Mouse (Mus musculus) liver, adult 2 months (tissue): ENCODE data around the gene Adamts7. TPM values are rescaled to one million over a fixed set of nuclear protein-coding genes. Genes with fewer than 3 reads are reported as not detected.

Source experiments
- DNase-seq: peaks from one replicate; pipeline ENCODE4 v3.0.0-alpha.2; 2011; ENCODE audit warnings: low read depth, low spot score; ENCODE audit errors: extremely low read depth
- H3K27ac ChIP-seq: fragments of 200-500 bp; replicated peaks from 2 replicates; pipeline ENCODE4 v1.5.1; 2012; ENCODE audit warnings: low read depth, mild to moderate bottlenecking, control low read depth, inconsistent platforms, low read length; ENCODE audit not compliant: insufficient read depth
- H3K27me3 ChIP-seq: fragments of 200-500 bp; 2 replicates; pipeline ENCODE4 v1.6.1; 2012; ENCODE audit warnings: mild to moderate bottlenecking, moderate library complexity, low read length, inconsistent platforms; ENCODE audit not compliant: control insufficient read depth, insufficient read depth
- H3K36me3 ChIP-seq: fragments of 200-500 bp; 2 replicates; pipeline ENCODE4 v1.6.1; 2012; ENCODE audit warnings: low read length, inconsistent platforms; ENCODE audit not compliant: control insufficient read depth, insufficient read depth
- H3K4me1 ChIP-seq: fragments of 200-500 bp; 2 replicates; pipeline ENCODE4 v1.6.1; 2011; ENCODE audit warnings: low read length; ENCODE audit not compliant: control insufficient read depth, insufficient read depth
- H3K4me3 ChIP-seq: fragments of 200-500 bp; 2 replicates; pipeline ENCODE4 v1.5.1; 2011; ENCODE audit warnings: low read depth, mild to moderate bottlenecking, control low read depth, low read length, moderate library complexity; ENCODE audit not compliant: insufficient read depth
- H3K79me2 ChIP-seq: fragments of 200-500 bp; 2 replicates; pipeline ENCODE4 v1.6.1; 2012; ENCODE audit warnings: inconsistent platforms, mild to moderate bottlenecking, low read length, moderate library complexity; ENCODE audit not compliant: control insufficient read depth, insufficient read depth
- H3K9ac ChIP-seq: fragments of 200-500 bp; 2 replicates; pipeline ENCODE4 v1.6.1; 2012; ENCODE audit warnings: low read depth, mild to moderate bottlenecking, control low read depth, inconsistent platforms, low read length
- CTCF ChIP-seq: fragments of 200-500 bp; IDR thresholded peaks from 2 replicates; pipeline ENCODE4 v1.5.1; 2011; ENCODE audit warnings: low read depth, low read length, control low read depth
- POLR2A ChIP-seq: fragments of 200-500 bp; IDR thresholded peaks from 2 replicates; pipeline ENCODE4 v1.6.1; 2011; ENCODE audit warnings: low read length, control low read depth; ENCODE audit not compliant: insufficient read depth; ENCODE audit errors: extremely low read depth
- WGBS: fragments of 180-500 bp; shearing (Covaris S2); methylation state at CpG from one replicate; pipeline ENCODE4 v1.1.7; 2018; 5-methylcytosine and 5-hydroxymethylcytosine counted together
- polyA plus RNA-seq: library from polyadenylated mRNA; depleted of rRNA; stranded (reverse); fragments of >200 nt; gene quantifications from 2 replicates; pipeline ENCODE4 v1.2.3, GENCODE M21; 2012
- total RNA-seq: library from RNA; depleted of rRNA; stranded (reverse); fragments of >200 nt; gene quantifications from 2 replicates; pipeline ENCODE4 v1.2.3, GENCODE M21; 2014

Gene Adamts7
- total and polyA plus RNA-seq, 2 experiments, result 2.7 to 21.8 TPM

- no peaks in the 10 kb centered on the region for H3K79me2 ChIP-seq
- no peak for DNase-seq
- no peaks in the 10 kb centered on the region for H3K27me3 ChIP-seq
- H3K36me3 ChIP-seq, result no peaks in the 10 kb centered on the region
- H3K4me3 ChIP-seq, result no peak overlapping the region
- no peak overlapping the region for H3K9ac ChIP-seq
- no peaks in the 10 kb centered on the region for H3K4me1 ChIP-seq
- WGBS, result 87% methylated on average over 5 of the region's 5 CpGs
- TF ChIP-seq CTCF (no peak), POLR2A (no peak)
- no peak overlapping the region for H3K27ac ChIP-seq
These were observed 16.5 kb downstream of the Adamts7 start for GRCm38 (mm10) chr9:90179409-90179808.

GRCm38 (mm10) chr9:90181656-90182388, 19.0 kb downstream of the Adamts7 start:
- Histone ChIP-seq H3K79me2 (no peaks in the 10 kb centered on the region), H3K4me1 (no peaks in the 10 kb centered on the region), H3K4me3 (no peak overlapping the region), H3K36me3 (no peaks in the 10 kb centered on the region), H3K9ac (no peak overlapping the region), H3K27ac (no peak overlapping the region), H3K27me3 (no peaks in the 10 kb centered on the region)
- WGBS, result 95% methylated on average over 6 of the region's 6 CpGs
- no peak for DNase-seq
- TF ChIP-seq POLR2A (no peak), CTCF (no peak)

GRCm38 (mm10) chr9:90182636-90183421, 20.0 kb downstream of the Adamts7 start:
- Histone ChIP-seq H3K9ac (no peak overlapping the region), H3K4me1 (no peaks in the 10 kb centered on the region), H3K27ac (no peak overlapping the region), H3K79me2 (no peaks in the 10 kb centered on the region), H3K27me3 (no peaks in the 10 kb centered on the region), H3K36me3 (no peaks in the 10 kb centered on the region), H3K4me3 (no peak overlapping the region)
- no peak for DNase-seq
- TF ChIP-seq POLR2A, result no peak
- no peak for TF ChIP-seq CTCF
- WGBS, result 87% methylated on average over 18 of the region's 18 CpGs

GRCm38 (mm10) chr9:90183550-90183949, 20.7 kb downstream of the Adamts7 start:
- no peaks in the 10 kb centered on the region for H3K27me3 ChIP-seq
- no peak overlapping the region for H3K4me3 ChIP-seq
- H3K79me2 ChIP-seq, result no peaks in the 10 kb centered on the region
- TF ChIP-seq POLR2A (no peak), CTCF (no peak)
- no peaks in the 10 kb centered on the region for H3K36me3 ChIP-seq
- H3K4me1 ChIP-seq, result no peaks in the 10 kb centered on the region
- H3K9ac ChIP-seq, result no peak overlapping the region
- 93% methylated on average over 3 of the region's 3 CpGs for WGBS
- DNase-seq, result no peak
- H3K27ac ChIP-seq, result no peak overlapping the region

GRCm38 (mm10) chr9:90184116-90184515, 21.2 kb downstream of the Adamts7 start:
- DNase-seq, result no peak
- WGBS, result 59% methylated on average over 8 of the region's 8 CpGs
- TF ChIP-seq CTCF, result no peak
- no peak for TF ChIP-seq POLR2A
- Histone ChIP-seq H3K27ac (no peak overlapping the region), H3K9ac (no peak overlapping the region), H3K27me3 (no peaks in the 10 kb centered on the region), H3K4me1 (no peaks in the 10 kb centered on the region), H3K4me3 (no peak overlapping the region), H3K36me3 (no peaks in the 10 kb centered on the region), H3K79me2 (no peaks in the 10 kb centered on the region)
